10 mouse cellular contexts compared by ENCODE assay signal in the genomic region with DNA sequence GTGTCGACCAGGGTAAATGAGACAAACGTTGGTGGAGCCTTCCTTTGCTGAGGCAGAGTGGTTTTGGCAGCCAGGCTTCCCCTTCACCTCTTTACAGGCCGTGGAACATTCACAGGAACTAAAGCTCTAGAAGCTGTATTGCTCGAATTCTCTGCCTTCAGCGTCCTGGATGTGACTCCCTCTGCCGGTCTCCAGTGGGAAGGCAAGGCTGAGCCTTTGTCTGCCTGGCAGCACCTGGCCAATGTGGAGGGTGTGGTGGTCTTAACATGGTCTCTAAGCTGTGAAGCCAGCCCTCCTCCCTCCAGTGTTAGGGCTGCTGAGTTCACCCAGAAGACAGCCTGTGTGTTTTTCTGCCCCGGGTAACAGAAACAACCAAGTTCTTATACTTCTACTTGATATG. TPM values are rescaled to one million over a fixed set of nuclear protein-coding genes. Genes with fewer than 3 reads are reported as not detected.
A peak's percentile ranks its signal among the peaks of the same experiment; 100 is the strongest.
DNase-seq lines count a peak whose midpoint lies in the region; ATAC-seq and TF ChIP-seq lines count a peak whose summit lies in the region.
"Had no signal": no experiment of that assay in that cellular context is flagged by ENCODE, and none has a peak within 500 bp of the region (broad histone marks: within the 10 kb centered on the region; RNA-seq: fewer than 3 reads in every experiment).

No protein-coding gene starts in this region.

- no peaks in the 10 kb centered on the region for H3K36me3 ChIP-seq in kidney, postnatal 0 days (ENCODE audit: insufficient read depth, low read length)
- no peaks in the 10 kb centered on the region for H3K36me3 ChIP-seq in liver, embryonic 13.5 days
- H3K36me3 ChIP-seq in neural tube, embryonic 14.5 days (ENCODE audit: control insufficient read depth, insufficient read depth, low read length): no peaks in the 10 kb centered on the region
- H3K36me3 ChIP-seq: heart, embryonic 15.5 days; stomach, embryonic 15.5 days had no signal

- WGBS in kidney, postnatal 0 days: 25% methylated on average over 7 of the region's 7 CpGs
- WGBS in liver, embryonic 13.5 days (ENCODE audit: insufficient replicate concordance): 16% methylated on average over 7 of the region's 7 CpGs
- WGBS in neural tube, embryonic 14.5 days: 32% methylated on average over 7 of the region's 7 CpGs

- no peaks in the 10 kb centered on the region for H3K27me3 ChIP-seq in kidney, postnatal 0 days (ENCODE audit: insufficient read depth, low read length)
- no peaks in the 10 kb centered on the region for H3K27me3 ChIP-seq in liver, embryonic 13.5 days
- no peaks in the 10 kb centered on the region for H3K27me3 ChIP-seq in neural tube, embryonic 14.5 days (ENCODE audit: control insufficient read depth, insufficient read depth, low read length)
- H3K27me3 ChIP-seq: heart, embryonic 15.5 days; stomach, embryonic 15.5 days had no signal

- H3K4me1 ChIP-seq in bone marrow macrophage, adult 2 months (ENCODE audit: control insufficient read depth, insufficient read depth, low read length): no peaks in the 10 kb centered on the region
- H3K4me1 ChIP-seq in kidney, postnatal 0 days (replicated peaks; ENCODE audit: insufficient read depth, low read length): no peaks in the 10 kb centered on the region; the same call in none of the 2 replicates
- peaks cover 60% of the 10 kb centered on the region for H3K4me1 ChIP-seq in liver, embryonic 13.5 days (replicated peaks)
- H3K4me1 ChIP-seq in neural tube, embryonic 14.5 days (ENCODE audit: control insufficient read depth, insufficient read depth, low read length): 0 out of 2 replicates have a peak, but pooled peaks cover 7% of the 10 kb centered on the region

- H3K4me3 ChIP-seq in bone marrow macrophage, adult 2 months (ENCODE audit: insufficient read depth, low read length): no peak overlapping the region
- H3K4me3 ChIP-seq in kidney, postnatal 0 days (replicated peaks; ENCODE audit: low read depth, low read length): no peak overlapping the region
- H3K4me3 ChIP-seq in liver, embryonic 13.5 days (replicated peaks): no peak overlapping the region
- no peak overlapping the region for H3K4me3 ChIP-seq in neural tube, embryonic 14.5 days (ENCODE audit: low read depth, low read length)
- H3K4me3 ChIP-seq: heart, embryonic 15.5 days; stomach, embryonic 15.5 days had no signal

- TF ChIP-seq CTCF in bone marrow macrophage, adult 2 months (IDR thresholded peaks at IDR 0.05; ENCODE audit: low read depth, low read length): peak; percentile 45; the same call in 1 of the 2 replicates
- TF ChIP-seq CTCF in kidney, postnatal 0 days (IDR thresholded peaks at IDR 0.05; ENCODE audit: low read depth): peak; percentile 80

- DNase-seq in urinary bladder, postnatal 25 days (ENCODE audit: low spot score): peak; percentile 41
- DNase-seq in urinary bladder, postnatal 10 days (ENCODE audit: low spot score): no peak
- peak; percentile 22 to 48 for DNase-seq in frontal cortex, postnatal 25 days (ENCODE audit: low spot score in 2 of 2)
- DNase-seq in kidney, postnatal 0 days (ENCODE audit: low spot score): peak; percentile 71
- DNase-seq in liver, embryonic 13.5 days: peak; percentile 58
- DNase-seq in c-Kit-positive CD71-positive TER-119-positive erythroid progenitor cells, embryonic 14.5 days (ENCODE audit: low spot score): no peak

- no peak for ATAC-seq in kidney, postnatal 0 days (replicated peaks; ENCODE audit: low FRiP score, low read depth)
- peak; percentile 55; the same call in 1 of the 2 replicates for ATAC-seq in liver, embryonic 13.5 days (ENCODE audit: low read depth)
- peak; percentile 36; the same call in 1 of the 2 replicates for ATAC-seq in neural tube, embryonic 14.5 days (ENCODE audit: low read depth)

- TF ChIP-seq POLR2A in bone marrow macrophage, adult 2 months (IDR thresholded peaks at IDR 0.05; ENCODE audit: borderline replicate concordance, low read depth, low read length): no peak

- H3K4me2 ChIP-seq in kidney, postnatal 0 days (ENCODE audit: low read length): no peak overlapping the region
- H3K4me2 ChIP-seq in liver, embryonic 13.5 days: no peak overlapping the region
- no peak overlapping the region for H3K4me2 ChIP-seq in neural tube, embryonic 14.5 days (ENCODE audit: low read depth, low read length)
- H3K4me2 ChIP-seq: heart, embryonic 15.5 days; stomach, embryonic 15.5 days had no signal

- no peak overlapping the region for H3K27ac ChIP-seq in bone marrow macrophage, adult 2 months (ENCODE audit: insufficient read depth, low read depth, low read length)
- H3K27ac ChIP-seq in kidney, postnatal 0 days: no peak overlapping the region
- 0 out of 2 replicates have a peak overlapping the region, but pooled peaks have one; percentile 2 for H3K27ac ChIP-seq in liver, embryonic 13.5 days
- H3K27ac ChIP-seq in neural tube, embryonic 14.5 days (ENCODE audit: low read depth, low read length): no peak overlapping the region
- H3K27ac ChIP-seq: stomach, embryonic 15.5 days had no signal

- H3K9ac ChIP-seq in kidney, postnatal 0 days (ENCODE audit: low read depth, low read length): no peak overlapping the region
- no peak overlapping the region for H3K9ac ChIP-seq in liver, embryonic 13.5 days
- no peak overlapping the region for H3K9ac ChIP-seq in neural tube, embryonic 14.5 days (replicated peaks; ENCODE audit: low read depth, low read length)
- H3K9ac ChIP-seq: heart, embryonic 15.5 days; stomach, embryonic 15.5 days had no signal

- H3K9me3 ChIP-seq in kidney, postnatal 0 days (replicated peaks; ENCODE audit: low read length): no peaks in the 10 kb centered on the region
- no peaks in the 10 kb centered on the region for H3K9me3 ChIP-seq in liver, embryonic 13.5 days (replicated peaks)
- H3K9me3 ChIP-seq in neural tube, embryonic 14.5 days (ENCODE audit: control insufficient read depth, low read length): no peaks in the 10 kb centered on the region
- H3K9me3 ChIP-seq: heart, embryonic 15.5 days; stomach, embryonic 15.5 days had no signal

RNA-seq across cellular contexts. Expression of gene Fam163a, which starts 24.6 kb away (rescaled TPM):
- polyA plus RNA-seq in bone marrow macrophage, adult 2 months (2012; ENCODE audit: insufficient read depth, insufficient read length, missing spikeins): not detected in 2 replicates
- polyA plus RNA-seq in kidney, postnatal 0 days (2015; fragmentation: Nextera tagmentation; extraction: Ambion mirVana): 0.63 and 0.94 TPM in 2 replicates
- polyA plus RNA-seq in liver, embryonic 13.5 days (2015; fragmentation: Nextera tagmentation; extraction: Ambion mirVana): 0.06 TPM in 2 replicates
- 4.9 and 5.0 TPM in 2 replicates for polyA plus RNA-seq in neural tube, embryonic 14.5 days (2014; fragmentation: Nextera tagmentation; extraction: Ambion mirVana)

Comparison
In these comparisons a context has a peak if more than half of its experiments do, and no peak if none do; other contexts are left out.
1. DNase-seq: peak in urinary bladder, postnatal 25 days (single experiment), frontal cortex, postnatal 25 days (2 of 2), kidney, postnatal 0 days (single experiment) and liver, embryonic 13.5 days (single experiment); none in urinary bladder, postnatal 10 days (single experiment) and c-Kit-positive CD71-positive TER-119-positive erythroid progenitor cells, embryonic 14.5 days (single experiment).